Mouse (Mus musculus) right cerebral cortex, postnatal 25 days (tissue): ENCODE measurements at regions not wholly inside any gene's neighbourhood (a gene's known extent, or its start where the extent isn't known, plus 50 kb on each side); places are given as distances from the start of the nearest gene placed in this dataset.
"Not testable (repeated sequence)": the region's sequence is repeated elsewhere in the genome, so short reads cannot be mapped to it uniquely, and the experiment has no call there.

ENCODE experiments used
- DNase-seq: peaks from one replicate; pipeline ENCODE4 v3.0.0; 2022

- DNase-seq: no peak
These were observed 122.4 kb downstream of the Phf3 start for GRCm38 (mm10) chr1:30751138-30751907.

GRCm38 (mm10) chr1:30741955-30742354, 131.8 kb downstream of the Phf3 start:
- no peak for DNase-seq

GRCm38 (mm10) chr1:30740831-30741230, 132.9 kb downstream of the Phf3 start:
- DNase-seq: peak; percentile 59

- no peak for DNase-seq
These were observed 152.2 kb downstream of the Phf3 start for GRCm38 (mm10) chr1:30721519-30721918.

GRCm38 (mm10) chr1:30720829-30721228, 152.9 kb downstream of the Phf3 start:
- DNase-seq: no peak

- no peak for DNase-seq
These were observed 155.1 kb downstream of the Phf3 start for GRCm38 (mm10) chr1:30718578-30718977.

- no peak for DNase-seq
These were observed 157.4 kb downstream of the Phf3 start for GRCm38 (mm10) chr1:30716346-30716745.

- DNase-seq: peak; percentile 34
These were observed 172.6 kb downstream of the Phf3 start for GRCm38 (mm10) chr1:30701116-30701515.

GRCm38 (mm10) chr1:30700399-30701081, 173.2 kb downstream of the Phf3 start:
- no peak for DNase-seq

GRCm38 (mm10) chr1:30696342-30696741, 177.4 kb downstream of the Phf3 start:
- DNase-seq: no peak

- DNase-seq: no peak
These were observed 188.4 kb downstream of the Phf3 start for GRCm38 (mm10) chr1:30685318-30685717.

GRCm38 (mm10) chr1:30683889-30684288, 189.8 kb downstream of the Phf3 start:
- DNase-seq: no peak

GRCm38 (mm10) chr1:30639807-30640206, 233.9 kb downstream of the Phf3 start:
- DNase-seq: no peak

GRCm38 (mm10) chr1:30632760-30633159, 241.0 kb downstream of the Phf3 start:
- no peak for DNase-seq

- not testable (repeated sequence) for DNase-seq
These were observed 245.9 kb downstream of the Phf3 start for GRCm38 (mm10) chr1:30627796-30628195.

- DNase-seq: no peak
These were observed 278.5 kb downstream of the Phf3 start for GRCm38 (mm10) chr1:30595122-30595730.

GRCm38 (mm10) chr1:30594036-30594435, 279.7 kb downstream of the Phf3 start:
- DNase-seq: no peak

GRCm38 (mm10) chr1:30590721-30591120, 283.0 kb downstream of the Phf3 start:
- DNase-seq: peak; percentile 7

- DNase-seq: no peak
These were observed 284.8 kb downstream of the Phf3 start for GRCm38 (mm10) chr1:30588885-30589284.

- no peak for DNase-seq
These were observed 285.4 kb downstream of the Phf3 start for GRCm38 (mm10) chr1:30588336-30588735.

- no peak for DNase-seq
These were observed 288.9 kb downstream of the Phf3 start for GRCm38 (mm10) chr1:30584806-30585205.

- DNase-seq: no peak
These were observed 289.9 kb downstream of the Phf3 start for GRCm38 (mm10) chr1:30583860-30584259.

GRCm38 (mm10) chr1:30564757-30565156, 309.0 kb downstream of the Phf3 start:
- no peak for DNase-seq

- not testable (repeated sequence) for DNase-seq
These were observed 325.0 kb downstream of the Phf3 start for GRCm38 (mm10) chr1:30548761-30549160.
